Mouse (Mus musculus) gastrocnemius, postnatal 10 days (tissue): Measurements from ENCODE around the gene Hist1h4j. TPM values are rescaled to one million over a fixed set of nuclear protein-coding genes. Genes with fewer than 3 reads are reported as not detected.
"Not testable (repeated sequence)": the region's sequence is repeated elsewhere in the genome, so short reads cannot be mapped to it uniquely, and the experiment has no call there.

Experiments used
- DNase-seq: peaks from one replicate; pipeline ENCODE4 v3.0.0; 2021; ENCODE audit warnings: mixed read lengths
- total RNA-seq, 2 experiments: library from RNA; stranded (reverse); gene quantifications; 2 replicates each; pipeline ENCODE4 v1.2.3; 2021

Gene Hist1h4j
- total RNA-seq, 2 experiments from 2014 or later = 32.2 to 32.7 TPM

DNA sequence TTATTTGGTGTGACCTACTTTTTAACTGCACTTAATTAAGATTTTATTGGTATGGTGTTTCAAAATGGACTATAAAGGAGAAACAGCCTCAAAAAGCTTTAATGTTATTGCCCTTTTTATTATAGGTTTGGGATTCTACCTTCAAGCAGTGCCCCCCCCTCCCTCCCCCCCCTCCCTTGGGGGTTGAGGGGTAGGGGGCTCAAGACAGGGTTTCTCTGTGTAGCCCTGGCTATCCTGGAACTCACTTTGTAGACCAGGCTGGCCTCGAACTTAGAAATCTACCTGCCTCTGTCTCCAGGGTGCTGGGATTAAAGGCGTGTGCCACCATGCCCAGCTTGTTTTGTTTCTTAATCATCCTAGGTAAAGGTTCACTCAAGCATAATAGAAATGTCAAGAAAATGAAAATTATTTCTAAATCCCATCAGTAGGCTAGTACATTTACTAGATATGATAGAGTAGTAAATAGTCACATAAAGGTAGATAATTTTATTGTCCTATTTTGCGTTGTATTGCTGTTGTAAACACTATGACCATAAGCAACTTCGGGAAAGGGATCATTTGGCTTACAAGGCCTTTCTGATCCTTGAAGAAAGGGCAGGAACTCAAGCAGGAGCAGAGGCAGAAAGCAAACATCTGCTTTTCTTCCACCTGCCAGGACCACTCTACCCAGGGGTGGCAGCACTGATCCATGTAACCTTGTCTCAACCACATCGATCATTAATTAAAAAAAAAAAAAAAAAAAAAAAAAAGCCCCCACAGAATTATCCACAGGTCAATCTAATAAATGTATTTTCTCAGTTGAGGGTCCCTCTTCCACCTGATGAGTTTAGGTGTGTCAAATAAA lies 11.6 kb upstream of the Hist1h4j start:
- DNase-seq = no peak

DNA sequence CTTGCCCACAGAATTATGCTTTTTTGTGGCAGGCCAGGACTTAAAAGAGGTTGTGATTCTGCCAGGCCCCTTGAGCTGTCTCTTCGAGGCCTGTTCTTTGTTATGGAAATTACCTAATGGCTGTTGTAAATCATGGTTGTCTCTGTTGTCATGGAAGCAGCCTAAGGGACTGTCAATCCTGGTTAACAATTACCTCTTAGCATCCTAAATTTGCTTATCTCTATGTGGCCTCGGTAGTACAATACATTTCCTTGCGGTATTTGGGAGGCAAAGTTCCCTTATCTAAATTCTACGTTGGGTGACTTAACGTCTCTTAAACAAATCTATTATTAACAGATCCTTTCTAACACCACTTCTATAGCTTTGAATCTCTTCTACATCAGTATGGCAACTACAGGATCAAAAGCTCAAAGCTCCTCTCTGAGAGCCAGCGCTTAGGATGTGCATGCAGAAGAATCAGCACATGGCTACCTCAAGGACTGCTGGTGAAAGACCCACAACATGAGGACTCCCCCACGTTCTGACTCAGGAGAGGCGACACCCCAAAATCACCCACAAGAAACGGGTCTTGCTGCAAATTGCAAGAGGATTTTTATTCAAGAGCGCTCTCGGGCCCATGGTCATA lies 6.8 kb upstream of the Hist1h4j start:
- no peak for DNase-seq

DNA sequence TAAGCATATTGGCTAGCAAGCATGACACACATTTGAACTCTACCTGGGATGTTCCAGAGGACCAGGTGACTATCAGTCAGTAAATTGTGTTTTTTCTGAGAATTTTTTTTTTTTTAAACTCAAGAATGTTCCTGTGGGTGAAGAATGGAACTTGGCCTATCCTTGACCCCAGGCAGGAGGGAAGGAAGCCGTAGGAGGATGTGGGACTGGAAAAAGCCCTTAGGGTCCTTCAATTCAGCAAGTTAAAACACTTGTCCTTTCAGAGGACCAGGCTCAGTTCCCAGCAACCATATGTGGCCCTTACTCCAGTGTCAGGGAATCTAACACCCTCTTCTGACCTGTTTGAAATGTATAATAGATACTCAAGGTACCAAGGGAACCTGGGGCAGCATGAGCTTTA lies 5.3 kb upstream of the Hist1h4j start:
- DNase-seq = no peak

DNA sequence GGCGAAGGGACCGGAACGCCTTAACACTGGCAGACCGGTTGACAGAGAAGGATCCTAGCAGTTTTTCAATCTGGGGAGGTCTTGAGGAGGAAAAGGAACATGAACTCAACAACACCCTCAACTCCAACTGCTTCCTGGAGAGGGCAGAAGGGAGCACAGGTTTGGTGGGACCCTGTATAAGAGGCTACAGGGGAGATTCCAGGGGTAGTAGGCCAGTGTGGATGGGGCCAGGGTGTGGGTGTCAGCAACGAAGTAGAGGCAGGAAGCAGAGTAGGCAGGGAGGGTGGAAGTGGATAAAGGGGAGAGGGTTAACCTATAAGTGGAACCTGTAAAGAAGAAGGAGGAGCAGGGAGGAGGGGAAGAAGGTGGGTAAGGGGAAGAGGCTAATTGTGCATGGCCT lies 1.4 kb upstream of the Hist1h4j start:
- no peak for DNase-seq

DNA sequence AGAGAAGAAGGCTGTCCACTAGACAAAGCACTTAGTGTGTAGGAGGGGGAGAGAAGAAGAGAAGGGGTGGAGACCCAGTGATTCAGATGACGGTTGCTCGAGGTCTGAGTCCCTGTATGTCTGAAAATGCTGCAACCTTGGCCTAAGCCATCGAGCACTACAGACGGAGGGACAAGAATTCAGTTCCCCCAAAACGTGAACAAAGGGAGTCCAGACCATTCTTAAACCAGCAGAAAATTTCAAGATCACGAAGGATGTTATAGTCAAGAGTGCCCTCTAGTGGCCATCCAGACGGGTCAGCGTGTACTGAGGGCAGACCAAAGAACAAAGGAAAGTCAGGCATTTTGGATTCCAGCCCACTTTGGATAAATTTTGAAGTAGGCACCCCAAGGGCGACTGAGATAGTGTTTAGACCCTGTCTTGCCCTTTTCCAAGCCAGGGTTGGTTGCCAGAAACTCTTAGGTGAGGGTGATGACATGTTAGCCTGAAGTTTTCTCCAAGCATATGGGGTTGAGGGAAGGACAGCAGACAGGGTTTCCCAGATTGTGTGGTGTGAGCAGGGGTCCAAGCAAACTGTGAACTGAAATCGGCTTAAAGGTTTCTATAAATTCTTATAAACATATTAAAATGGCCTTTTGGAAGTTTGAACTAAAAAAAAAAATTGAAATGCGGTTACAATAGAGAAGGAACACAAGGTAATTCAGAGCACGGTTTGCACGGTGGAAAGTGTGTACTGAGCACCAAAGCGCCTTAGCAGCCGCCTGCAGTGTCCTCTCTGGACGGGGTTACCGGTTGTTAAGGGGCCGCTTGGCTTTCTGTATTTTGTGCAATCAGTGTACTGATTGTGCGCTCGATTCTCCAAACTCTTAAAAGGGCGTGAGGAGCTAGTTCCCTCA lies 606 bp upstream of the Hist1h4j start:
- DNase-seq = peak; percentile 54

DNA sequence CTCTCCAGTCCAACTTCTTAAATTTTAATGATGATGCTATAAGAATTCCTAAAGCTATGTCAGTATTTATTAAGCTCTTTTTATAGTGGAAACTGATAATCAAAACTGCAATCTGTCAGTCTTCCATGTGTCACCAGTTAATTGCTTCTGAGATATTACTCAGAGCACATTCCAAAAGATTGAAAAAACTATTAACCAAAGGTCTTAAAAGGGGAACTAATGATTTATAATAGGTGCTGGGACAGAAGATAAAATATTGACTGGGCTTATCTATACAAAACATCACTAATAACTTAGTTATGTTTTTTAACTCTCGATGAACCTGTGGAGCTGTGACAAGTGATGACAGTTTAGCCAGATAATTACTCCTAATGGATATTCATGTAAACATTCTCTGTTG lies 10.1 kb downstream of the Hist1h4j start:
- DNase-seq = no peak

DNA sequence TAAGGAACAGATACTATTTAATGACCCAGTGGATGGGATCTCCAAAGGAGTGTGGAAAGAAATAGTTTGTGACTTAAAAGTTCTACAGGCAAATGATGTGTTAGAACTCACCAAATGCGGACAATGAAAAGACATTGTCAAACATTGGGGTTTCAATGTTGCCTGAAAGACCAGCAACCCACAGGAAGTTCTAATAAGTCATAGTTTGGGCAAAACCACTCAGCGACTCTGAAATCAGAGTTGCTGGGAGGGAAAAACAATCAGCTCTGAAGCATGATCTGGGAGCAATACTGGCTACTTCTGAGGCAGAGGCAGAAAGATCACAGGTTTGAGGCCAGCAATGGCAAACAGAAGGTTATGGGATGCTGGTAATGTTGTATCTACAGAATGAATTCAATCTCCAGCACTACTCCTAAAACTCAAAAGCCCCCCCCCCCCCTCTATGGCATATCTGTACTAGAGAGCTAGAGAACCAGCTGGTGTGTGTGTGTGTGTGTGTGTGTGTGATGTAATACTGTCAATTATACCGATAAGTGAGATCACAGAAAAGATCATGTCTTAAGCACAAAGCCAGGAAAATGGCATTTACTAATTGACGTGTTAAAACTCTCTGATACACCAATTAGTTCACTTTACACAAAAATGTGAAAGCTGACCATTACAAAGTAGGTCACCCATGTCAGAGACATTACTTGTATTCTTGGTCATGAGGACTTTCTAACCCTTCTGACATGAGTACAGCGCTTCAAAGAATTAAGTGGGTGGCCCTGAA lies 14.7 kb downstream of the Hist1h4j start:
- no peak for DNase-seq

DNA sequence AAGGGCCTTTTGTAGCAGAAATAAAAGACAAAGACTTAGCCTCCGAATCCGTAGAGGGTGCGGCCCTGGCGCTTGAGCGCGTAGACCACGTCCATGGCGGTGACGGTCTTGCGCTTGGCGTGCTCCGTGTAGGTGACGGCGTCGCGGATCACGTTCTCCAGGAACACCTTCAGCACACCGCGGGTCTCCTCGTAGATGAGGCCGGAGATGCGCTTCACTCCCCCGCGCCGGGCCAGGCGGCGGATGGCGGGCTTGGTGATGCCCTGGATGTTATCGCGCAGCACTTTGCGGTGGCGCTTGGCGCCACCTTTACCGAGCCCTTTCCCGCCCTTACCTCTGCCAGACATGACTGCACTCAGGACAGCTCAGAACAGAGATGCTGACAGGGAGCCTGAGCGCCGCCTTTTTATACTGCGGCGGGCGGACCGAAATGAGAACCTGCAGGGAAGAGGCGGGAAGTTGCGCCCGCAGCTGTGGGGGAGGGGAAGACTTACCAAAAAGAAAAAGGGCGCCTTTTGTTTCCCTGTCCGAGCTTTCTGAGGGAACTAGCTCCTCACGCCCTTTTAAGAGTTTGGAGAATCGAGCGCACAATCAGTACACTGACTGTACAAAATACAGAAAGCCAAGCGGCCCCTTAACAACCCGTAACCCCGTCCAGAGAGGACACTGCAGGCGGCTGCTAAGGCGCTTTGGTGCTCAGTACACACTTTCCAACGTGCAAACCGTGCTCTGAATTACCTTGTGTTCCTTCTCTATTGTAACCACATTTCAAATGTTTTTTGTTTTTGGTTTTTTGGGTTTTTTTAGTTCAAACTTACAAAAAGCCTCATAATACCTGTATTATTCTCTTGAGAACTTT lies 15.5 kb downstream of the Hist1h4j start, which contains the start of gene Hist1h4k:
Hist1h4k (minus strand) TSS at position 347 of the 859 bp plus-strand sequence.
- DNase-seq = peak; percentile 79

DNA sequence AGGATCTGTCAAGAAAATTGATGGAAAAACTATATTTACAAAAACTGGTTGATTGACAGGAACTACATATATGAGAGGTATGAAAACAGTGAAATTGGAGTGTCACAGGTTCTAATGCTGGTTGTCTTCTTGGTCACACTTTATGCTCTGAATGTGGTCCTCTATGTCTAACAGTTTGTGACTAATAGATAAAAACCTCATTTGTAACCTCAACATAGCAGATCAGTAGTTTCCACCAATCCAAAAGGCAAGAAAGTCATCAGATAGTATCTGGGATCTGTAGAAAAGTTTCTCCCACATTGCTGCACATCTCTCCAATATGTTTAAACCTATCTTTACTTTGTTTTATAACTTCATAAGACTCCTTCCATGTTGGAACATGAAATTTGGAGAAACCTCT lies 16.6 kb downstream of the Hist1h4j start:
- no peak for DNase-seq

DNA sequence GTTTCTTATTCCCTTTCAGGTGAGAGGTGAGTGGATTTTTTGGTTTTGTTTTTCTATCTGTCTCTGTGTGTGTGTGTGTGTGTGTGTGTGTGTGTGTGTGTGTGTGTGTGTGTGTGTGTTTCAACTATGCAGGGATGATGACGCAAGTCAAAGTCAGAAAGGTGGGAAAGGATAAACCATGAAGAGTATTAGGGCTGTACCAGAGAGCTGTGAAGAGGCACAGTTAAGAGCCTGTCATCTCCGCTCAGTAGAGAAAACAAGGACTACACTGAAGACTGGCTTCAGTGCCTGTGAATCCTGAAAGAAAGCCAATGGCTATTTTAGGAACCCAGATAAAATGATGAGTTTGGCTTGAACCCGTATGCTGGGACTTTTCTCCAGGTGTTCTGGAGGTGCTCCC lies 17.0 kb downstream of the Hist1h4j start:
- no peak for DNase-seq

DNA sequence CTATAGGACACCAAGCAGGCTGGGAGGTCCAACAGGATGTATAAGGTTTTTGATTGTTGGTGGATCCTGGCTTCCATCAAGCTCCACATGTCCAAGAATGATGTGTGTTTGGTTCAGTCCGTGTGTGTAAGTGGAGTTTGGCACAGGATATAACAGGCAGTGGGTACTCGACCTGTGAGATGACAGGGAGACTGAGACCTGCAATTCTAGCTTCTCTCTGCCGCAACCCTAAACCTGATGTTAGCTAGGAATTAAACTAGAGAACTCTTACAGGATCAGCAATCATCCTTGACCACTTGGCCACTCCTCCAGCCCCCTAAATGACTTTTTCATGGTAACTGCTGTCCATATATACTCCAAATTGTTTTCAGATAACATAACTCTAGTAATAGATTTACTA lies 17.5 kb downstream of the Hist1h4j start:
- no peak for DNase-seq

DNA sequence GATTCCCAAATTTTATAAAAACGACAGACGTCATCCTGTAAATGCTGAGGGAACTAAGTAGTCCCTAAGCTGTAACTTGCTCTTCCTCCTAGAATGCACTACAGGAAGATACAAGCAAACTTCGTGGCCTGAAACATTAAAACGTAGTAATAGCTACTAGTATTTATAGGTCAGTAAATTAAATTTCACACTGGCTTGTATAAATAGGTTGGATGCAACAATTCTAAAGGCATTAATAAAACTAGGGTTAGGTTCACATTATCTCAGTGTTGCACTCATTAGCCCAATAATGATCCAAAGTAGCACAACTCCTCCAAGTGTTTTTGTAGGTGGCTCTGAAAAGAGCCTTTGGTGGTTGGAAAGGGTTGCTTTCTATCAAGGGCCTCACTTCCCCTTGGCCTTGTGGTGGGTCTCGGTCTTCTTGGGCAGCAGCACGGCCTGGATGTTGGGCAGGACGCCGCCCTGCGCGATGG lies 18.2 kb downstream of the Hist1h4j start:
- DNase-seq = no peak

DNA sequence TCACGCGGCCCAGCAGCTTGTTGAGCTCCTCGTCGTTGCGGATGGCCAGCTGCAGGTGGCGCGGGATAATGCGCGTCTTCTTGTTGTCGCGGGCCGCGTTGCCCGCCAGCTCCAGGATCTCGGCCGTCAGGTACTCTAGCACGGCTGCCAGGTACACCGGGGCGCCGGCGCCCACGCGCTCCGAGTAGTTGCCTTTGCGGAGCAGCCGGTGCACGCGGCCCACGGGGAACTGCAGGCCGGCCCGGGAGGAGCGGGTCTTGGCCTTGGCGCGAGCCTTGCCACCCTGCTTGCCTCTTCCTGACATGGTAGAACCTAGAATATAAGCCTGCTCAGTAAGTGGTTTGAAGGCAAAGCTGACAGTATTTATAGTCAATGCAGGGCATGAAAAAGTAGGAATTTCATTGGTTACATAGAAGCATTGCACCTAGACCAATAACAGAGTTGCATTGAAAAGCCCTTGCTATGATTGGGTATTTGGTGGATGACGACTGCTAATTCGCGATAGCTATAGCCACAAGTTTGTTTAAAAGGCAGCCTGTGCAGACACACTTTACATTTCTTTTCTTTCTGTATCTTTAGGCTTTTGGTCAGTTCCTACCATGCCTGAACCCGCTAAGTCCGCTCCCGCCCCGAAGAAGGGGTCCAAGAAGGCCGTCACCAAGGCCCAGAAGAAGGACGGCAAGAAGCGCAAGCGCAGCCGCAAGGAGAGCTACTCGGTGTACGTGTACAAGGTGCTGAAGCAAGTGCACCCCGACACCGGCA lies 18.8 kb downstream of the Hist1h4j start, which contains the start of the genes Hist1h2ak and Hist1h2bn:
Hist1h2ak (minus strand) TSS at position 304 of the 762 bp plus-strand sequence.
Hist1h2bn (plus strand) TSS at position 600 of the 762 bp plus-strand sequence.
- DNase-seq = peak; percentile 19

DNA sequence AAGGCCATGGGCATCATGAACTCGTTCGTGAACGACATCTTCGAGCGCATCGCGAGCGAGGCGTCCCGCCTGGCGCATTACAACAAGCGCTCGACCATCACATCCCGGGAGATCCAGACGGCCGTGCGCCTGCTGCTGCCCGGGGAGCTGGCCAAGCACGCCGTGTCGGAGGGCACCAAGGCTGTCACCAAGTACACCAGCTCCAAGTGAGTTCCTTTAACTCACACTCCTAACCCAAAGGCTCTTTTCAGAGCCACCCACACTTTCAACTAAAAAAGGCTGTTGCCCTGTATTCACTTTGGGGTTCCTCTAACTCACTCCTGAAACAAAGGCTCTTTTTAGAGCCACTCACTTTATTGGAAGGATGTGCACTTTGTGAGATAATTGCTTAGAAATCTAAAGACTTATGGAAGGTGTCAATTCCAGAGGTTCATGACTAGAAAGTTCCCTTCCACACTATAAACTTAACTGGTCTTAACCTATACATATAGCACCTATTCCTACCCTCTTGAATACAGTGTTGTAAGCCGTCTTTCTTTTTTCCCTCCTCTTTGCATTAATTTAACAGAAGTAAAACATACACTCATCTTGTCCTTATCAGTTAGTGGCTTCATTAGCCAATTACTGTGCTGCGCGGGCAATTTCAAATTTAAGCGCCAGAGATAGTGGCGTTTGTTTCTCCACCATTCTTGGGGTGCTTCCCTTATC lies 19.6 kb downstream of the Hist1h4j start:
- DNase-seq = not testable (repeated sequence)

DNA sequence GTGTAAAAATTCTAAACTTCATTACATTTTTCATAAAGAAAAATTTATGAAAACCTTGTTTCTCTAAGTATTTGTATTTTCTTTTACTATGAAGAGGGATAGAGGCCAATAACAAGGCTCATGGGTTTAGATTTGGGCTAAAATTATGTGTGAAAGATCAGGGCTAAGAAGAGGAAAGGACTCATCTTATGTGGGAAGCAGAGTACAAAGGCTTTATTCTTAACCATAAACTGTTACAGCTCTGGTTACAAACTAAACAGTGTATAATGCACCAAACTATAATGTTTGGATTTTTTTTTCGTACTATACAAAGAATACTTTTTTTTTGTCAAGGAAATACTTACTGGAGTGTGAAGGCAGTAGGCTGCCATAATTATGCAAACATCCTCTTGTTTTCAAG lies 20.8 kb downstream of the Hist1h4j start:
- no peak for DNase-seq

DNA sequence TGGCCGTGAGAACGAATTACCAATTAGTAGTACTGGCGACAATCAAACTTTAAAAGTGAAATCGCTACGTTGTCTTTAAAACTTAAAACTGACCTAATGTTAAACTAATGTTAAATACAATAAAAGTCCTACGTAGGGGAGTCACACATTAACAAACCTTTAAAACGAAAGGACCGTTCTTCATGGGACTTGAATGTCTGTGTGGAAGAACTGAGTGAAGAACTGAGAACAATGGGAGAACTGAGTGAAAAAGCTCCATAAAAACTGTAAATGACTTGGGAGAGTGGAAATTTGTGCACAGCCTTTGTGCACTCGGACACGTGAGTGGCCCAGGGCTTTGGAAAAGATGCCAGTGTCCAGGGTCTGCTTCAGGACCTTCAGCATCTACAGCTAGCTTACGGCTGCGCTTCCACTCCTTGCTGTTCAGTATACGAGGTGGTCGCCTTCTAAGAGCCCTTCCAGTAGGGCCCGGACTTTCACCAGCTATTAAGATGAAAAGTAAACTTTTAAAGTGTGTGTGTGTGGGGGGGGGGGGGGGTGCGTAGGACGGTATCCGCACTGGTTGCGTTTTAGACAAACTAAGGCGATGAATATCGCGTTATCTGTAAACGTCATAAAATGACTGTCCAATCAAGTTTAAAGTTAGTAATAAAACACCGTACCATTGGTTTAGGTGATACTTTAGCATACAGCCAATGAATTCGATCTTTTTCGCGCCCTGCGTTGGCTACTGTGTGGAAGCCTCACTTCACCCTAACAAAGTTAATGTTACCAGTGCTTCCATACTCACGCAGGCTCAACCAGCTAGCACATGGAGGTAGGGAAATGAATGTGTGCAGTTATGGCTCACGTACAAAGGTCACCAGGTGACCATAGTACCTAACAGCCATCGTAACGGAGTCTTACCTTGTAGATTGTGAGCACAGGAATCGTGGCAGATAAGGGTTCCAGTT lies 44.2 kb downstream of the Hist1h4j start:
- DNase-seq = peak; percentile 55

DNA sequence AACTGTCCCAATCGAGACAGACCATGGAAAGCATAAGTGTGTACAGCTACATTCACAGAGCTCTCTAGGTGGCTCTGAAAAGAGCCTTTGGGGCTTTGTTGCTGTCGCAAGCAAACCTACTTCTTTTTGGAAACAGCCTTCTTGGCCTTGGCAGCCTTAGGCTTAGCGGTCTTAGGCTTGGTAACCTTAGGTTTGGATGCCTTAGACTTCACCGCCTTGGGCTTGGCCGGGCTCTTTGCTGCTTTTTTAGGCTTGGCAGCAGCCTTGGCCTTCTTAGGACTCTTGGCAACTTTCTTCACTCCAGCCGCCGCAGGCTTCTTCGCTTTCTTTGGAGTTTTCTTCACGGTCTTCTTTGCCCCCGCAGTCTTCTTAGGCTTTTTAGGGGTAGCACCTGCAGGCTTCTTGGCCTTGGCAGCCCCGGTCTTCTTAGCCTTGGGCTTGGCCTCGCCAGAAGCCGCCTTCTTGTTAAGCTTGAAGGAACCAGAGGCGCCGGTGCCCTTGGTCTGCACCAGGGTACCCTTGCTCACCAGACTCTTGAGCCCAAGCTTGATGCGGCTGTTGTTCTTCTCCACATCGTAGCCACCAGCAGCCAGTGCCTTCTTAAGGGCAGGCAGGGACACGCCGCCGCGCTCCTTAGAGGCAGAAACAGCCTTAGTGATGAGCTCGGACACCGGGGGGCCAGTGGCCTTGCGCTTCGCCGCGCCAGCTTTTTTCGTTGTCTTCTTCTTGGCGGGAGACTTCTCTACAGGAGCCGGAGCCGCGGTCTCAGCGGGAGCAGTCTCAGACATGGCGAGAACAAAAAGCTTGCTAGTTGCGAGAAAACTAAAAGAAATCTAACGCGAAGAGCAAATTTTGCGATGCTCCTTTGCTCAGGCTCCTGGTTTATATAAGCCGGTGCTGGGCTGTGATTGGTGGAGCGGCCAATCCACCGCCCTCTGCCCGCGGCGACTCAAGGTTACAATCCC lies 45.2 kb downstream of the Hist1h4j start, which contains the start of gene Hist1h1b:
Hist1h1b (minus strand) TSS at position 859 of the 965 bp plus-strand sequence.
- peak; percentile 50 for DNase-seq
